Mouse (Mus musculus): ENCODE results near the gene Gpr137c.

The Gpr137c gene

GRCm38 (mm10) chr14:45219281-45220089 lies at the start of gene Gpr137c:
TSS of gene Gpr137c (plus strand) at chr14:45219717.
- peak; percentile 97 for DNase-seq (ENCODE audit: low read depth, low spot score)

- no peak for DNase-seq (ENCODE audit: low read depth, low spot score)
Observed at GRCm38 (mm10) chr14:45172260-45172659, 47.3 kb upstream of the Gpr137c start.

GRCm38 (mm10) chr14:45175012-45175740 lies 44.3 kb upstream of the Gpr137c start:
- no peak for DNase-seq (ENCODE audit: low read depth, low spot score)

DNA sequence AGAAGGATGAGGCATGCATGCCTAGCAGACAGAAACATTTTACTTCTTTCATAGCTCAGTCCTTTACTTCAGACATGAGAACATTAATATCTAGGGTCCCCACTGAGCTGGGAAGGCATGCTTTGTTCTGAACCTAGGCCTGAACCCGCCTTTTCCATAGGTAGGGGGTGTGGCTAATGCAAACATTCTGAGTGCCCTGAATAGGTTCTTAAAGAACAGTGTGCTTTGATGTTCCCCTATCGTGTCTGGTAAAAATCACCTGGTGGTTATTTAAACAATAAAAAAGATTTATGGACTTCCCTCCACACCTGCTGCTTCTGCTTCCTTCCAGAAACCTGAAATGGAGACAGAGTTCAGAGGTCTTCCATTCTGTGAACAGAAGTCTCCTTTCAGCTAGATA lies 40.3 kb upstream of the Gpr137c start:
- no peak for DNase-seq (ENCODE audit: low read depth, low spot score)

GRCm38 (mm10) chr14:45179606-45180005 lies 39.9 kb upstream of the Gpr137c start:
- no peak for DNase-seq (ENCODE audit: low read depth, low spot score)

GRCm38 (mm10) chr14:45181611-45182010 lies 37.9 kb upstream of the Gpr137c start:
- DNase-seq (ENCODE audit: low read depth, low spot score), result no peak

DNA sequence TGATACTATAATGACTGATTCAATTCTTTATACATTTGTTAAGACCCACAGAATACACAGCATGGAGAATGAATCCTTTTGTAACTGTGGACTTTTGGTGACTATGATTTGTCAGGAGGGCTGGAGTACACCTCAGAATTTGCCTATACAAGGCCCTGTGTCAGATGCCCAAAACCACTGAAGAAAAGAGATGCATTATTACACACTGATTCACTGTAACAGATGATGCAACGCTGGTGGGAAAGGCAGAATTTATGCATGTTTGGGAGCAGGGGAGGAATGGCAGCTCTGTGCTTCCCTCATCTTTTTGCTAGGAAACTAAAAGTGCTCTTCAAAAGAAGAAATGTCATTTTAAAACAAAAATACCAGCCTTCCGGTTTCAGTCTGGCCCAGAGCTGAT lies 28.5 kb upstream of the Gpr137c start:
- no peak for DNase-seq (ENCODE audit: low read depth, low spot score)

GRCm38 (mm10) chr14:45200607-45201006 lies 18.9 kb upstream of the Gpr137c start:
- no peak for DNase-seq (ENCODE audit: low read depth, low spot score)

DNA sequence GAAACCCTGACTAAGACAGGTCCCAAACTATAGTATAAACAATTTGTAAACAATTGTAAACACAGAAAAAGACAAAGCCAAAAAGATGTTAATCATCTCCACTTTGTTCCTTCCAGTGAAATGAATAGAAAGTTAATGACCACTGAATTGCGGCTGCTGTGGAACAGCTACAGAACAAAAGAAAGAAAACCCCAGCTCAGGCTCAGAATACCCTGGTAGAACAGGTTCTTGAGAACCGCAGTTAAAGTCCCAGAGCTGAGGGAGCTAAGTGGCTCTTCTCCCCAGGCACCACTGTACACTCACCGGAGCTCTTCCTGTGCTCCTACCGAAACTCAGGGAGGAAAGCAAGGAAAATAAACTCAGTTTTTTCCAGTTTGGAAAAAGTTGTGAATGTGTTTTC lies 8.8 kb upstream of the Gpr137c start:
- no peak for DNase-seq (ENCODE audit: low read depth, low spot score)

DNA sequence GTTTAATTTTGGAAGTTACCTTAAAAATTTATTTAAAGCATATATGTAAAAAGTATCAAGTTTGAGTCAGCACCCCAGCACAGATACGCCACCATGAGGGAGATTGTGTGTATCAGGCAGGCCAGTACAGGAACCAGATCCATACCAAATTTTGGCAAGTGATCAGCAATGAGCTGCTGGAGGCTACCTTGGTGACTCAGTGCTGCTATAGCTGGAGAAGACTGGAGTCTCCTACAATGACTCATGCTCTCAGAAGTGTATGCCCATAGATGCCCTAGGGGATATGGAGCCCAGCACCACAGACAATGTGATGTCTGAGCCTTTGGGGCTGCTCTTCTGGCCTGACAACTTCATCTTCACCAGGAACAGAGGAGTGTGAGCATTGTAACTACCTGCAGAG lies 8.1 kb upstream of the Gpr137c start:
- no peak for DNase-seq (ENCODE audit: low read depth, low spot score)

DNA sequence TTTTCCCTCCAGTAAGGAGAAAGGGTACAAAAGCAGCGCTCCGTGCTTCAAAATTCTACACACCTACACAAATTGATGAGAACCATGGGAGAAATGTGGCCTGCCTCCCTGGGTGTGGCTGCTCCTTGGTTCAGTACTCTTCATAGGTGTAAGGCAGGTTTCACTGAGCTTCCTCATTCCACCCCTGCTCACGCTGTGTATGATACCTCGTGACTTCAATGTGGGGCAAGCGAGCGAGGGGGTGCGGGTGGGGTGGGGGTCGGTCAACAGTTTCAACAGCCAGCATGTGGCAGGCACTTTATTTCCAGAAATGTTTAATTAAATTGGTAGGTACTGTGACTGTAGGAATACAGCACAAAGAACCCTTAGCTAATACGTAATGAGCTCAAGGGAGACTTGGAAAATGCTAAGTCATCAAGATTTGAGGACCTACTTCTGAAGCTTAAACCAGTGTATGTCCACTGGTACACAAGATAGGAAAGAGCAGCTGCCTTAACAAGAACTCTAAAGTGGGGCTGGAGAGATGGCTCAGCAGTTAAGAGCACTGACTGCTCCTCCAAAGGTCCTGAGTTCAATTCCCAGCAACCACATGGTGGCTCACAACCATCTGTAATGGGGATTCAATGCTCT lies 2.7 kb upstream of the Gpr137c start:
- DNase-seq (ENCODE audit: low read depth, low spot score), result no peak

DNA sequence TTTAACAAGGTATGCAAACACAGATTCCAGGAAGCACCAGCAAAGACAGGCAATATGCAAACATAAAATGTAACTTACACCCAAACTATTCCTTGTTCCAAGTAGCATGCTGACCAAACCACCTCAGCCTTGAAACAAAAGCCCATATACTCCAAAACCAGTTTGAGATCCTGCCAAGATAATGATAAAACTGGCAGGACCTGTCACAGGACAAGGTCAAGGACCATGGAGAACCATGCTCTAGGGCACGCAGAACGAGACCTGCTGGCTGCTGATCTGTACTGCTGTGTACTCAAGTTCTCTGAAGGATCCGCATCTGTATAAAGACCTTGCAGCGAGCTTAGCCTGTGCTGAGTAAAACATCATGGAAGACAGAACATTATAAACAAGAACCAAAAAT lies 1.8 kb upstream of the Gpr137c start:
- no peak for DNase-seq (ENCODE audit: low read depth, low spot score)

DNA sequence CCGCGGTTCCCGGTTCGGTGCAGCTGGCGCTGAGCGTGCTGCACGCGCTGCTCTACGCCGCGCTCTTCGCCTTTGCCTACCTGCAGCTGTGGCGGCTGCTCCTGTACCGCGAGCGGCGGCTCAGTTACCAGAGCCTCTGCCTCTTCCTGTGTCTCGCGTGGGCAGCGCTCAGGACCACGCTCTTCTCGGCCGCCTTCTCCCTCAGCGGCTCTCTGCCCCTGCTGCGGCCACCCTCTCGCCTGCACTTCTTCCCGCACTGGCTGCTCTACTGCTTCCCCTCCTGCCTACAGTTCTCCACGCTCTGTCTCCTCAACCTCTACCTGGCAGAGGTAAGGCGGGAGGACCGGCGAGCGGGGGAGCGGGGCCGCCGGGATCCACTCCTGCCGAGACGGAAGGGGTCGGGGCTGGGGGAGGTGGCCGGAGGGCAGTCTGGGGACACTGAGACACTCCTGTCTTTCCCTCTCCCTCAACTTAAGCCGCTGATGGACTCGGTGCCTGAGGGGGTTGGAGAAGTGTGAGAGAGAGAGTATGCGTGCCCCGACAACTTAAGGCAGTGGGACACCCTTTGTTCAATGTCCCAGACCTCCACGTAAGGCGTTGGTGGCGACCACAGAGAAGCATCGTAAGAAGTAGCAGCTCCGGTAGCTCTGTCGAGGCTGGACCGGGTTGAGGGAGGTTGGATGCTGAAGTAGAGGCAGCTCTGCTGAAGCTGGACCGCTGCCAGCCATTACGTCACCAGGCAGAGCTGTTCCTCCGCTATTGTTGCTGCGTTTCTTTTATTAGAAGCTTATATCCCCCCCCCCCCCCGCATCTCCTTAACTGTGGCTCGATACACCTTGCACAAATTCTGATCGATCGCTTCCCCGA lies 806 bp downstream of the Gpr137c start, which contains the start of gene Txndc16:
Gene Txndc16, minus strand, starts transcription at position 239 of the 867 bp plus-strand sequence.
- no peak for DNase-seq (ENCODE audit: low read depth, low spot score)

- DNase-seq (ENCODE audit: low read depth, low spot score), result no peak
Observed at GRCm38 (mm10) chr14:45220957-45221630, 1.6 kb downstream of the Gpr137c start.

- no peak for DNase-seq (ENCODE audit: low read depth, low spot score)
Observed at GRCm38 (mm10) chr14:45239042-45239441, 19.5 kb downstream of the Gpr137c start.

GRCm38 (mm10) chr14:45241613-45242012 lies 22.1 kb downstream of the Gpr137c start:
- no peak for DNase-seq (ENCODE audit: low read depth, low spot score)

GRCm38 (mm10) chr14:45251548-45252076 lies 32.1 kb downstream of the Gpr137c start:
- no peak for DNase-seq (ENCODE audit: low read depth, low spot score)

DNA sequence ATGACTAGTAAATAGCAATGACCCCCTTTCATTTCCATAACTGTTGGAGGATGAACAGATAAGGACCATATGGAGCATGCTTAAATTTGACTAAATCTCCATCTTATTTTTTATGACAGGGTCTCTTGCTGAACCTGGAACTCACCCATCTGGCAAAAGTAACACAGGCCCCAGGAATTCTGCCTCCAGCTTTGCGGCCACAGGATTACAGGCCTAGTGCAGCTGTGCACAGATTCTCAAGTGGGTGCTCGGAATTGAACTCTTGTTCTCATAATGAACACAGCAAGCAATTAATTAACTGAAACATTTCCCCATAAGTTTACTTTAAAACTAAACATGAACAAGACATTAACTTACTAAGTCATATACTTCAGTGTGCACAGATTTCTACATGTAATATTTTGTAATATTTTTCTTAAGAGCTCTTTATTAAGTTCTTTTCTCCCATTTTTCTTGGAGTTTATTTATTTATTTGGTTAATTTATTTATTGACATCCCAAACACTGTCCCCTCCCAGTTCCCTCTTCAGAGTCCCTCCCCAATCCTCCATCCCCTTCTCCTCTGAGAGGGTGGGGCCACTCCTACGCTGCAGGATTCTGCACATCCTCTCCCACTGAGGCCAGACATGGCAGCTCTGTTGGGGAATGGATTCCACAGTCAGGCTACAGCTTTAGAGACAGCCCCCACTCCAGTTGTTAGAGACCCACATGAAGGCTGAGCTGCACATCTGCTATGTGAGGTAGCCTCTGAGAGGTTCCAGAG lies 44.5 kb downstream of the Gpr137c start:
- no peak for DNase-seq (ENCODE audit: low read depth, low spot score)

GRCm38 (mm10) chr14:45275816-45276215 lies 56.3 kb downstream of the Gpr137c start:
- no peak for DNase-seq (ENCODE audit: low read depth, low spot score)

- DNase-seq (ENCODE audit: low read depth, low spot score), result no peak
Observed at GRCm38 (mm10) chr14:45282066-45282465, 62.5 kb downstream of the Gpr137c start.
